Mouse (Mus musculus): ENCODE data around the gene Esr2. TPM values are rescaled to one million over a fixed set of nuclear protein-coding genes. Genes with fewer than 3 reads are reported as not detected.

The Esr2 gene
- polyA plus RNA-seq, 1 experiment from 2014 or later = 0.26 TPM

DNA sequence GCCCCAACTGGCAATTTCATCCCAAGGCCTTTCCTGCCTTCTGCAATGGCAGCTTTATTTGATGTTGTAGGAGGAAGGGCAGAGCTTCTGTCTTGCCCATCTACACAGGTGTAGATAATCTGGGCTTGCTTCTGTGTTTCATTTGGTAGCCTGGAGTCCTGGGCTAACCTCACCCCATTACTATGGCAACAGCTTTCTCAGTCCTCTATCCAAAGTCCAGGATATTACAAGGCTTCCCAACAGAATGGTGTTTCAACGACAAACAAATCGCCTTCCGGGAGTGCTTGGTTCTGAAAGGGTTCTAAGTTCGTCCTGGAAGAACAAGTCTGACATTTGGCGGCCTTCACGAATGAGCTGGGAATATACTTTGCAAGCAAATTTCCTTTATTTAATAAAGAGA lies 46.2 kb downstream of the Esr2 start:
- H3K27me3 ChIP-seq (ENCODE audit: control insufficient read depth, insufficient read depth, low read length) = no peaks in the 10 kb centered on the region
- ATAC-seq (ENCODE audit: low FRiP score) (no peak), DNase-seq (ENCODE audit: low spot score) (no peak)
- H3K36me3 ChIP-seq (ENCODE audit: control insufficient read depth, insufficient read depth, low read length) = no peaks in the 10 kb centered on the region
- no peaks in the 10 kb centered on the region for H3K4me1 ChIP-seq (replicated peaks; ENCODE audit: control insufficient read depth, insufficient read depth, low read length)
- H3K9me3 ChIP-seq (ENCODE audit: control insufficient read depth, low read length) = no peaks in the 10 kb centered on the region
- H3K9ac ChIP-seq (ENCODE audit: low read depth, low read length) = no peak overlapping the region
- H3K4me2 ChIP-seq (replicated peaks; ENCODE audit: low read depth, low read length) = no peak overlapping the region
- no peak overlapping the region for H3K4me3 ChIP-seq (ENCODE audit: low read depth, low read length)
- 88% methylated on average over 6 of the region's 6 CpGs for WGBS
- H3K27ac ChIP-seq (ENCODE audit: low read depth, low read length) = no peak overlapping the region

DNA sequence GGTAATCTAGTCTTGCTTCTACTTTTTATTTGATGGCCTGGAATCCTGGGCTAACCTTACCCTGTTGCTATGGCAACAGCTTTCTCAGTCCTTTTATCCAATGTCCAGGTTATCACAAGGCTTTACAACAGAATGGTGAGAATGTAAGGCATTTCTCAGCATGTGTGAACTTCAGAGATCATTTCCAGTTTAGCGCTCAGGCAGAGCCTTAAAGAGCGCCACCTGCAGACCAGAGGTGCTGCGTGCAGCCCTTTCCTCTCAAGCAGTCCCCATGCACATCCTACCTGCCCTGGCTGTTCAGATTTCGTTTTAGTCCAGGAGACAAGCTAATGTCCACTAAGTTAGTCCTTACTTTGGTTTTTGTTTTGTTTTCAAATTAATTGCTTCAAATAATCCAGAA lies 46.8 kb downstream of the Esr2 start:
- no peaks in the 10 kb centered on the region for H3K9me3 ChIP-seq (ENCODE audit: control insufficient read depth, low read length)
- H3K9ac ChIP-seq (ENCODE audit: low read depth, low read length) = no peak overlapping the region
- ATAC-seq (ENCODE audit: low FRiP score) (no peak), DNase-seq (ENCODE audit: low spot score) (peak; percentile 56)
- H3K4me3 ChIP-seq (ENCODE audit: low read depth, low read length) = no peak overlapping the region
- no peaks in the 10 kb centered on the region for H3K27me3 ChIP-seq (ENCODE audit: control insufficient read depth, insufficient read depth, low read length)
- H3K4me1 ChIP-seq (replicated peaks; ENCODE audit: control insufficient read depth, insufficient read depth, low read length) = no peaks in the 10 kb centered on the region
- no peak overlapping the region for H3K4me2 ChIP-seq (replicated peaks; ENCODE audit: low read depth, low read length)
- H3K36me3 ChIP-seq (ENCODE audit: control insufficient read depth, insufficient read depth, low read length) = no peaks in the 10 kb centered on the region
- no peak overlapping the region for H3K27ac ChIP-seq (ENCODE audit: low read depth, low read length)
- WGBS = 21% methylated on average over 4 of the region's 4 CpGs

DNA sequence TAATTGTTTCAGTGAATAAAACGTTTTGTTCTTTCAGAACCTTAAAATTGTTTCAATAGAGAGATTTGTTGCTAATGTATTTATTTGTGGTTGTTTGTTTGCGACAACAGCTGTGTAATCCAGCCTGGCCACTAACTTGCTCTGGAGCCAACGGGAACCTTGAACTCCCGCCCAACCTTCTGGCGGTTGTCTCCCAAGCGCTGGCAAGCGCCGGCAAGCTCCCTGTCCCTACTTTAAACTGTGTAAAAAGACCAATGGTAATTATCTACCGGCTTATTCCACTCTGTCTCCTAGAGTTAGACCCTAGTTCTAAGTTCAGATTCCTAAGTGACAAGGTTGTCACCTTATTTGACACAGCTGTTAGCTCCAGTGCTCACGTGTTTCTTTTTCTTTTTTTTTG lies 48.2 kb downstream of the Esr2 start:
- Histone ChIP-seq H3K27ac (ENCODE audit: low read depth, low read length) (no peak overlapping the region), H3K9me3 (ENCODE audit: control insufficient read depth, low read length) (no peaks in the 10 kb centered on the region), H3K36me3 (ENCODE audit: control insufficient read depth, insufficient read depth, low read length) (no peaks in the 10 kb centered on the region), H3K4me3 (ENCODE audit: low read depth, low read length) (no peak overlapping the region), H3K4me1 (replicated peaks; ENCODE audit: control insufficient read depth, insufficient read depth, low read length) (no peaks in the 10 kb centered on the region), H3K9ac (ENCODE audit: low read depth, low read length) (no peak overlapping the region), H3K27me3 (ENCODE audit: control insufficient read depth, insufficient read depth, low read length) (no peaks in the 10 kb centered on the region), H3K4me2 (replicated peaks; ENCODE audit: low read depth, low read length) (no peak overlapping the region)
- 88% methylated on average over 10 of the region's 10 CpGs for WGBS
- ATAC-seq (ENCODE audit: low FRiP score) = no peak
- no peak for DNase-seq (ENCODE audit: low spot score)

DNA sequence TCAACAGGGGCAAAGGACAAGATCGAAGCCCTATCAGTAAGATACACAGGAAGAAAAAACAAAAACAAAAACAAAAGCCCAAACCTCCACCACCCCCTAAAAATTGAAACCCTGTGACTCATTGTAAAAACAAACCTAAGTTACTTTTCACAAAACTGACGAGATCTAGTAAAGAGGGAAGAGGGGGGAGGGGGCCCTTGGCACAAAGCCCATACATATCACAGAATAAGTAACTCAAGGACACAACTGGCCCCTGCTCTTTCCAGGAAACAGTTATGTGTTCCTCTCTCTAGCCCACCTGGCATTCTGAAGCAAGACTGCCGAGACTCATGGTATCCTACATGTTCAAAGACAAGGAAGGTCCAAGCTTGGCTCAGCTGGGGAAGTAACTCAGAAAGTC lies 48.8 kb downstream of the Esr2 start:
- H3K27ac ChIP-seq (ENCODE audit: low read depth, low read length) = no peak overlapping the region

DNA sequence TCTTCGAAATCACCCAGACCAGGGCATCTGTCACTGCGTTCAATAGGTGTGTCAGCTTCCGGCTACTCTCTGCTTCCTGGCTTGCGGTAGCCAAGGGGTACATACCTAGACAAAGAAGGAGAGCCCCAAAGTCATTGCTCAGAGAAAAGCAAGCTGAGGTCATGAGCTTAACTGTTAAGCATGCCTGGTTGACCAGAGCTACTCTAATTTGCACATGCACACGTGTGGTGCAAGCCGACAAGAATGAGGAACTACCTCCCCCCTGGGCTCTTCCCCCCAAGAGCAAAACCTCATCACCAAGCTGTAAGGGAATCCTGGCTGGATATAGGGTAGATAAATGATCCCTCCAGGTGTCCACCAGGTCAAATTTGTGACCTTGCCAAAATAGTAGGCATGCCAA lies 53.8 kb downstream of the Esr2 start:
- no peak for DNase-seq (ENCODE audit: low spot score)
- no peaks in the 10 kb centered on the region for H3K9me3 ChIP-seq (ENCODE audit: control insufficient read depth, low read length)
- H3K27ac ChIP-seq (ENCODE audit: low read depth, low read length) = no peak overlapping the region
- ATAC-seq (ENCODE audit: low FRiP score) = no peak
- WGBS = 95% methylated on average over 6 of the region's 6 CpGs
- H3K4me2 ChIP-seq (replicated peaks; ENCODE audit: low read depth, low read length) = no peak overlapping the region
- no peaks in the 10 kb centered on the region for H3K36me3 ChIP-seq (ENCODE audit: control insufficient read depth, insufficient read depth, low read length)
- H3K4me3 ChIP-seq (ENCODE audit: low read depth, low read length) = no peak overlapping the region
- no peak overlapping the region for H3K9ac ChIP-seq (ENCODE audit: low read depth, low read length)
- H3K4me1 ChIP-seq (replicated peaks; ENCODE audit: control insufficient read depth, insufficient read depth, low read length) = no peaks in the 10 kb centered on the region
- no peaks in the 10 kb centered on the region for H3K27me3 ChIP-seq (ENCODE audit: control insufficient read depth, insufficient read depth, low read length)

More for the DNA sequence above, 48.8 kb downstream of the Esr2 start:
- Histone ChIP-seq H3K36me3 (ENCODE audit: control insufficient read depth, insufficient read depth, low read length) (no peaks in the 10 kb centered on the region), H3K4me1 (replicated peaks; ENCODE audit: control insufficient read depth, insufficient read depth, low read length) (no peaks in the 10 kb centered on the region), H3K9me3 (ENCODE audit: control insufficient read depth, low read length) (no peaks in the 10 kb centered on the region), H3K4me2 (replicated peaks; ENCODE audit: low read depth, low read length) (no peak overlapping the region), H3K27me3 (ENCODE audit: control insufficient read depth, insufficient read depth, low read length) (no peaks in the 10 kb centered on the region), H3K4me3 (ENCODE audit: low read depth, low read length) (no peak overlapping the region), H3K9ac (ENCODE audit: low read depth, low read length) (no peak overlapping the region)
- no peak for ATAC-seq (ENCODE audit: low FRiP score)
- WGBS = 80% methylated on average over 3 of the region's 3 CpGs
- DNase-seq (ENCODE audit: low spot score) = no peak

DNA sequence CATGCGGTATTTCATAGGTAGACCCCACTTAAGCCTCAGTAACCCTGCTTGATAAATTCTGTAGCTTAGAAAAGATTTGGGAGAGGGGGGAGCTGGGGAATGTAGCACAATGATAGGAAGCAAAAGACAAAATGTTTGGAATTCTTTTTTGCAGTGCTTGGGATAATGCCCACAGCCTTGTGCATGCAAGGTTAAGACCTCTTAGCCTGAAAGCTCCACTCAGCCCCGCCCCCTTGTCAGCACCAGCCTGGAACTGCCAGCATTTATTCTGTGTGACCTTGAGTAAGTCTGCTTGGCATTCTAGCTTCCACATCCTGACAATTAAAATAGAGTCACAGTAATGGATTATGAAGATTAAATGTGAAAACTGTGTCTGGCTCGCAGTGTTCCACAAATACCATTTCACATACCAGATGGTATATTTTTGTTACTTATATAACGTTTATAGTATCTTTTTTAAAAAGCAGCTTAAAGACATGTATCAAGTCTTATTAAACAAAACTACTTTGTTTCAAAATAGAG lies 59.4 kb downstream of the Esr2 start:
- DNase-seq (ENCODE audit: low spot score) = peak; percentile 11

DNA sequence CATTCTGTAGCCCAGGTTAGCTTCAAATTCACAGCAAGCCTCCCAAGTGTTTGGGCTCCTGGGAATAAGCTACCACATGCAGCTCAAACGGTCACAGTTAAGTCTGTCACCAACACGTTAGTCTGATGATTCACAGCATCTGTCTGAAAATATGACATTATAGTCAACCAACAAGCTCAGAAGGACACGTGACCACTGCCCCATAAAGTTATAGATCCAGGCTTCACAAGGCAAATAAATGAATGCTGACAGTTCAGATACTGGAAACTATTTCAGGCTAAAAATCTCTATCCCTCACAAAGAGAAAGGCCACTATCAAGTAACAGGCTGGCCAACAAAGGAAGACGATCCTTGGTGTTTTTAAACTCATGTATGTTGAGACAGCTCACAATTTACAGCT lies 60.5 kb downstream of the Esr2 start:
- WGBS = 72% methylated on average over 4 of the region's 4 CpGs
- ATAC-seq (ENCODE audit: low FRiP score) (no peak), DNase-seq (ENCODE audit: low spot score) (no peak)
- no peak overlapping the region for H3K9ac ChIP-seq (ENCODE audit: low read depth, low read length)
- H3K4me3 ChIP-seq (ENCODE audit: low read depth, low read length) = no peak overlapping the region
- no peaks in the 10 kb centered on the region for H3K27me3 ChIP-seq (ENCODE audit: control insufficient read depth, insufficient read depth, low read length)
- no peak overlapping the region for H3K27ac ChIP-seq (ENCODE audit: low read depth, low read length)
- H3K4me2 ChIP-seq (replicated peaks; ENCODE audit: low read depth, low read length) = no peak overlapping the region
- H3K4me1 ChIP-seq (replicated peaks; ENCODE audit: control insufficient read depth, insufficient read depth, low read length) = no peaks in the 10 kb centered on the region
- H3K36me3 ChIP-seq (ENCODE audit: control insufficient read depth, insufficient read depth, low read length) = no peaks in the 10 kb centered on the region
- H3K9me3 ChIP-seq (ENCODE audit: control insufficient read depth, low read length) = no peaks in the 10 kb centered on the region

More for the DNA sequence above, 59.4 kb downstream of the Esr2 start:
- no peak overlapping the region for H3K4me2 ChIP-seq (replicated peaks; ENCODE audit: low read depth, low read length)
- no peak overlapping the region for H3K4me3 ChIP-seq (ENCODE audit: low read depth, low read length)
- no peaks in the 10 kb centered on the region for H3K4me1 ChIP-seq (replicated peaks; ENCODE audit: control insufficient read depth, insufficient read depth, low read length)
- no peaks in the 10 kb centered on the region for H3K9me3 ChIP-seq (ENCODE audit: control insufficient read depth, low read length)
- H3K27ac ChIP-seq (ENCODE audit: low read depth, low read length) = no peak overlapping the region
- H3K36me3 ChIP-seq (ENCODE audit: control insufficient read depth, insufficient read depth, low read length) = no peaks in the 10 kb centered on the region
- H3K27me3 ChIP-seq (ENCODE audit: control insufficient read depth, insufficient read depth, low read length) = no peaks in the 10 kb centered on the region
- WGBS = 61% methylated on average over 4 of the region's 4 CpGs
- ATAC-seq (ENCODE audit: low FRiP score) = no peak
- no peak overlapping the region for H3K9ac ChIP-seq (ENCODE audit: low read depth, low read length)

DNA sequence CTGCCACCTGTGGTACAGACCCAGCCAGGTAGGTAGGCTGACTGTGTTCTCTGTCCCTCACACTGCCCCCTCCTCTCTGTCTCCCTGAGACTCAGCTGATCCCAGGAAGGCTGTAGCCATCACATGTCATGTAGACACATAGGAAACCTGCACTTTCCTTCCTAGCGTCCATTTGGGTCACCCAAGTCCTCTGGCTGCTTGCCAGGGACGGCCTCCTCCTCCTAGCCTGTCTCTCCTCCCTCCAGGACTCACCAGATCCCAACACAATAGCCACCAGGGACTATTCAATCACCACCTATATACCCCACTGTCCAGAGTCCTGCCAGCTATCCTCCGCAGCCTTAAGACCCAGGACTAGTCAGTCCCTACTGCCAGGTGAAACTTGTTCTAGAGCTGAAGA lies 66.0 kb downstream of the Esr2 start:
- Histone ChIP-seq H3K36me3 (ENCODE audit: control insufficient read depth, insufficient read depth, low read length) (peaks cover 10% of the 10 kb centered on the region), H3K4me3 (ENCODE audit: low read depth, low read length) (no peak overlapping the region), H3K9ac (ENCODE audit: low read depth, low read length) (no peak overlapping the region), H3K4me2 (replicated peaks; ENCODE audit: low read depth, low read length) (no peak overlapping the region), H3K27ac (ENCODE audit: low read depth, low read length) (no peak overlapping the region), H3K27me3 (ENCODE audit: control insufficient read depth, insufficient read depth, low read length) (no peaks in the 10 kb centered on the region), H3K9me3 (ENCODE audit: control insufficient read depth, low read length) (no peaks in the 10 kb centered on the region), H3K4me1 (replicated peaks; ENCODE audit: control insufficient read depth, insufficient read depth, low read length) (no peaks in the 10 kb centered on the region)
- 81% methylated on average over 3 of the region's 3 CpGs for WGBS
- ATAC-seq (ENCODE audit: low FRiP score) = no peak
- DNase-seq (ENCODE audit: low spot score) = no peak

DNA sequence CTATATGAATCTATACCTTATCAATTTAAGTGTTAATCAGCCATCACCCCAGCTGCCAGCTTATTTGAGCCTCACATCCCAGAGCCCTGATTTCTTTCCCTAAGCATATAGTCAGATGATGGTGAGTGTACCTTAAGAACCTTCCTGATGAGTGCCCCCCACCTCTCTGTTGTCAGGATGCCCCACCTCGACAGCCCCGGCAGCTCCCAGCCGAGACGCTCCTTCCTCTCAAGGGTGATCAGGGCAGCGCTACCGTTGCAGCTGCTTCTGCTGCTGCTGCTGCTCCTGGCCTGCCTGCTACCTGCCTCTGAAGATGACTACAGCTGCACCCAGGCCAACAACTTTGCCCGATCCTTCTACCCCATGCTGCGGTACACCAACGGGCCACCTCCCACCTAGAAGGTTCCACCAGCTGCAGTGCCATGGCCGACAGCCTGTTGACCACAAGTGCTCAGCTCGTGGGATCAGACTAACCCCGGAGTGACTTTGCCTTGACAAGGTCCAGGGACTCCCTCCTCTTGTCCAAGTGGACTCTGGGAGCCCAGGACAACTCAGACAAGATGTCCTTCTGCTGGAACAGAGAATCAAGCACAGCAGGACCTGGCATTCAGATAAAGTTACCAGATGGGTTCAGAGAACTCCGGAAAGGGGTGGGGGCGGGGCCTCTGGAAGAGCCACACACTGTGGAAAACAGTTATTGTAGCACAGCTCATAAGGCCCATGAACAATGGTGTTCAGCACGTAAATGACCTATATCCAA lies 67.2 kb downstream of the Esr2 start:
- Histone ChIP-seq H3K36me3 (ENCODE audit: control insufficient read depth, insufficient read depth, low read length) (peaks cover 15% of the 10 kb centered on the region), H3K27ac (ENCODE audit: low read depth, low read length) (no peak overlapping the region), H3K4me3 (ENCODE audit: low read depth, low read length) (no peak overlapping the region), H3K27me3 (ENCODE audit: control insufficient read depth, insufficient read depth, low read length) (no peaks in the 10 kb centered on the region), H3K4me1 (replicated peaks; ENCODE audit: control insufficient read depth, insufficient read depth, low read length) (no peaks in the 10 kb centered on the region), H3K4me2 (replicated peaks; ENCODE audit: low read depth, low read length) (no peak overlapping the region), H3K9ac (ENCODE audit: low read depth, low read length) (no peak overlapping the region), H3K9me3 (ENCODE audit: control insufficient read depth, low read length) (no peaks in the 10 kb centered on the region)
- DNase-seq (ENCODE audit: low spot score) = no peak
- 91% methylated on average over 15 of the region's 15 CpGs for WGBS
- no peak for ATAC-seq (ENCODE audit: low FRiP score)

Measured in hindbrain, embryonic 11.5 days (tissue).